In genomic region chr9:13296274-13297121, GRCm38 (mm10) we compare ENCODE assay signal across 8 mouse cellular contexts. TPM values are rescaled to one million over a fixed set of nuclear protein-coding genes. Genes with fewer than 3 reads are reported as not detected.
A peak's percentile ranks its signal among the peaks of the same experiment; 100 is the strongest.
DNase-seq lines count a peak whose midpoint lies in the region; ATAC-seq and TF ChIP-seq lines count a peak whose summit lies in the region.

No protein-coding gene starts in this region.

- peak; percentile 93 for ATAC-seq in forebrain, embryonic 16.5 days
- ATAC-seq in lung, embryonic 14.5 days (ENCODE audit: insufficient read depth) = peak; percentile 95
- ATAC-seq in neutrophil, adult 5-6 weeks (ENCODE audit: extremely low read depth, insufficient number of reproducible peaks, low FRiP score, poor library complexity, severe bottlenecking) = peak; percentile 84

- H3K4me1 ChIP-seq in MEL (ENCODE audit: control insufficient read depth in 1 of 2, insufficient read depth in 2 of 2, low read length in 2 of 2) = peaks cover 8 to 11% of the 10 kb centered on the region in 2 experiments
- H3K4me1 ChIP-seq in forebrain, embryonic 16.5 days (replicated peaks; ENCODE audit: control insufficient read depth, insufficient read depth, low read length) = peaks cover 39% of the 10 kb centered on the region
- peaks cover 29% of the 10 kb centered on the region for H3K4me1 ChIP-seq in lung, embryonic 14.5 days (ENCODE audit: insufficient read depth)

- H3K4me2 ChIP-seq in forebrain, embryonic 16.5 days (ENCODE audit: low read length) = peak overlapping the region; percentile 74
- peak overlapping the region; percentile 98 for H3K4me2 ChIP-seq in lung, embryonic 14.5 days

- no peaks in the 10 kb centered on the region for H3K27me3 ChIP-seq in MEL (ENCODE audit: control insufficient read depth in 1 of 2, insufficient read depth in 2 of 2, low read length in 2 of 2)
- H3K27me3 ChIP-seq in forebrain, embryonic 16.5 days (replicated peaks; ENCODE audit: control insufficient read depth, insufficient read depth, low read length) = no peaks in the 10 kb centered on the region
- H3K27me3 ChIP-seq in lung, embryonic 14.5 days (ENCODE audit: insufficient read depth, low read length) = no peaks in the 10 kb centered on the region

- peak overlapping the region; percentile 44 for H3K27ac ChIP-seq in MEL (ENCODE audit: control insufficient read depth, low read depth, low read length)
- peak overlapping the region; percentile 71 for H3K27ac ChIP-seq in forebrain, embryonic 16.5 days (ENCODE audit: low read length)
- H3K27ac ChIP-seq in lung, embryonic 14.5 days (ENCODE audit: low read depth) = peak overlapping the region; percentile 85

- H3K4me3 ChIP-seq in MEL (ENCODE audit: control insufficient read depth in 1 of 2, insufficient read depth in 1 of 2, low read depth in 2 of 2, low read length in 2 of 2) = peak overlapping the region; percentile 67 to 92
- peak overlapping the region; percentile 52 for H3K4me3 ChIP-seq in forebrain, embryonic 16.5 days (replicated peaks; ENCODE audit: low read length)
- peak overlapping the region; percentile 66 for H3K4me3 ChIP-seq in lung, embryonic 14.5 days (ENCODE audit: low read depth, low read length)

- peak overlapping the region; percentile 75 for H3K9ac ChIP-seq in MEL (ENCODE audit: control insufficient read depth, low read depth, low read length, poor library complexity, severe bottlenecking)
- H3K9ac ChIP-seq in forebrain, embryonic 16.5 days (replicated peaks; ENCODE audit: low read depth, low read length) = peak overlapping the region; percentile 64
- H3K9ac ChIP-seq in lung, embryonic 14.5 days = peak overlapping the region; percentile 77

- H3K79me2 ChIP-seq in MEL (ENCODE audit: control insufficient read depth, insufficient read depth, low read length, poor library complexity) = no peaks in the 10 kb centered on the region; the same call in 1 of the 2 replicates

- intact Hi-C loops in heart, postnatal 36 days (cut with DNase I) = loop anchor here (1.0 to 5.0 kb wide), 6 partner anchors 214 to 421 kb away; no protein-coding TSS in a partner anchor

- TF ChIP-seq CTCF in MEL (IDR thresholded peaks at IDR 0.05 in 2 of 3, conservative IDR thresholded peaks at IDR 0.05 in 1 of 3; ENCODE audit: control insufficient read depth in 1 of 3, insufficient read depth in 1 of 3, low read depth in 2 of 3, low read length in 3 of 3, poor library complexity in 1 of 3, severe bottlenecking in 1 of 3) = peak; percentile 39 to 63 (median 61)
- TF ChIP-seq CTCF in lung, embryonic 14.5 days (IDR thresholded peaks at IDR 0.05; ENCODE audit: low read depth) = peak; percentile 86

- peak in 1 of 2 experiments; percentile 28; a peak in 2 of 4 replicates for TF ChIP-seq EP300 in MEL (IDR thresholded peaks at IDR 0.05; ENCODE audit: low read depth in 1 of 2, low read length in 2 of 2)

- peak; percentile 95 for DNase-seq in MEL (ENCODE audit: low read depth, low spot score)
- peak; percentile 86 to 93 for DNase-seq in cerebellum, adult 18-20 months
- peak; percentile 84 to 89 for DNase-seq in heart, postnatal 36 days
- peak; percentile 89 for DNase-seq in layer of hippocampus, adult 8-10 months (ENCODE audit: low spot score in 2 of 2)
- DNase-seq in lung, embryonic 14.5 days = peak; percentile 94
- peak; percentile 80 for DNase-seq in testis, postnatal 14 days (ENCODE audit: low spot score)

- no peaks in the 10 kb centered on the region for H3K9me3 ChIP-seq in MEL (replicated peaks; ENCODE audit: insufficient read depth, low read length)
- H3K9me3 ChIP-seq in forebrain, embryonic 16.5 days (ENCODE audit: control insufficient read depth, low read length) = no peaks in the 10 kb centered on the region
- H3K9me3 ChIP-seq in lung, embryonic 14.5 days (ENCODE audit: low read depth, low read length) = no peaks in the 10 kb centered on the region

- H3K36me3 ChIP-seq in MEL (ENCODE audit: control insufficient read depth in 1 of 2, insufficient read depth in 2 of 2, low read length in 2 of 2) = peaks cover 0 to 4% of the 10 kb centered on the region in 2 experiments; a peak in 1 of 4 replicates
- no peaks in the 10 kb centered on the region for H3K36me3 ChIP-seq in forebrain, embryonic 16.5 days (ENCODE audit: control insufficient read depth, insufficient read depth)
- H3K36me3 ChIP-seq in lung, embryonic 14.5 days (ENCODE audit: insufficient read depth) = no peaks in the 10 kb centered on the region

- under 1% methylated on average over 28 of the region's 28 CpGs for WGBS in forebrain, embryonic 16.5 days
- WGBS in lung, embryonic 14.5 days = under 1% methylated on average over 28 of the region's 28 CpGs

- no peak; a peak in 1 of 4 replicates for TF ChIP-seq POLR2A in MEL (IDR thresholded peaks at IDR 0.05; ENCODE audit: control insufficient read depth in 1 of 2, insufficient read depth in 1 of 2, low read depth in 1 of 2, low read length in 2 of 2, poor library complexity in 1 of 2)

- TF ChIP-seq RAD21 in MEL (IDR thresholded peaks at IDR 0.05; ENCODE audit: low read depth, low read length) = peak; percentile 55

TF ChIP-seq in MEL, 35 proteins besides CTCF, POLR2A, EP300 and RAD21 (continues in another document):
- TF ChIP-seq GABPA (IDR thresholded peaks at IDR 0.05; ENCODE audit: low read depth, low read length) (no peak), ZMIZ1 (IDR thresholded peaks at IDR 0.05; ENCODE audit: low read depth, low read length) (0 out of 2 replicates have a peak, but pooled peaks have one; percentile 29), MXI1 (IDR thresholded peaks at IDR 0.05; ENCODE audit: low read depth, low read length) (peak; percentile 43), MYB (IDR thresholded peaks at IDR 0.05; ENCODE audit: low read depth, low read length) (no peak; the same call in 1 of the 2 replicates), USF1 (IDR thresholded peaks at IDR 0.05; ENCODE audit: low read depth, low read length) (no peak), POLR2AphosphoS2 (IDR thresholded peaks at IDR 0.05; ENCODE audit: low read length) (no peak), ZKSCAN1 (IDR thresholded peaks at IDR 0.05; ENCODE audit: low read depth, low read length) (no peak), NELFE (IDR thresholded peaks at IDR 0.05; ENCODE audit: low read depth, low read length) (no peak; the same call in 1 of the 2 replicates), CHD2 (IDR thresholded peaks at IDR 0.05; ENCODE audit: low read length) (no peak), ZNF384 (IDR thresholded peaks at IDR 0.05; ENCODE audit: low read depth, low read length) (no peak; the same call in 1 of the 2 replicates), POLR2AphosphoS5 (IDR thresholded peaks at IDR 0.05; ENCODE audit: borderline replicate concordance, low read depth, low read length) (no peak), MAZ (IDR thresholded peaks at IDR 0.05; ENCODE audit: low read depth, low read length) (0 out of 2 replicates have a peak, but pooled peaks have one; percentile 51), UBTF (IDR thresholded peaks at IDR 0.05; ENCODE audit: borderline replicate concordance, insufficient read depth, low read depth, low read length) (peak; percentile 97; the same call in 1 of the 2 replicates), MYC (IDR thresholded peaks at IDR 0.05; ENCODE audit: low read depth, low read length) (no peak), MEF2A (IDR thresholded peaks at IDR 0.05; ENCODE audit: extremely low read depth, insufficient replicate concordance, low read depth, low read length, poor library complexity, severe bottlenecking) (peak; percentile 38; the same call in 1 of the 2 replicates), MAFK (IDR thresholded peaks at IDR 0.05; ENCODE audit: borderline replicate concordance, low read depth, low read length) (no peak), USF2 (IDR thresholded peaks at IDR 0.05; ENCODE audit: borderline replicate concordance in 1 of 2, insufficient read depth in 1 of 2, low read depth in 1 of 2, low read length in 2 of 2) (no peak), BHLHE40 (IDR thresholded peaks at IDR 0.05; ENCODE audit: borderline replicate concordance, low read depth, low read length) (no peak), MAX (IDR thresholded peaks at IDR 0.05; ENCODE audit: low read length) (peak; percentile 38), ETS1 (IDR thresholded peaks at IDR 0.05; ENCODE audit: low read depth, low read length) (no peak), NRF1 (IDR thresholded peaks at IDR 0.05; ENCODE audit: insufficient read depth, low read depth, low read length, poor library complexity, severe bottlenecking) (no peak), SIN3A (IDR thresholded peaks at IDR 0.05; ENCODE audit: low read length) (peak; percentile 47; the same call in 1 of the 2 replicates)

RNA-seq across cellular contexts. Expression of gene Maml2, which starts 1.3 kb away (rescaled TPM):
- 0.08 and 0.20 TPM in 2 replicates for total RNA-seq in MEL (2012; rRNA removed)
- polyA plus RNA-seq in MEL (2012; ENCODE audit: insufficient read depth in 1 of 2, insufficient read length in 2 of 2, low read depth in 1 of 2, low replicate concordance in 2 of 2, missing spikeins in 1 of 2) = under 1 TPM in 1 of 2 experiments, not detected in 1; 0.47 TPM
- 9.0 and 10.5 TPM in 2 replicates for polyA plus RNA-seq in forebrain, embryonic 16.5 days (2015; fragmentation: Nextera tagmentation; extraction: Ambion mirVana)
- total RNA-seq in heart, postnatal 36 days (2021) = 1 to 10 TPM; 6.0 to 6.2 TPM
- total RNA-seq in layer of hippocampus, adult 8-10 months (2022) = 10 to 100 TPM; 19.9 to 24.0 (median 21.4) TPM
- 12.3 and 12.8 TPM in 2 replicates for polyA plus RNA-seq in lung, embryonic 14.5 days (2014; fragmentation: Nextera tagmentation; extraction: Ambion mirVana)
- total RNA-seq in neutrophil, adult 5-6 weeks (2017) = 16.0 and 17.7 TPM in 2 replicates

RNA-seq across cellular contexts. Expression of gene Ccdc82, which starts 49.7 kb away (rescaled TPM):
- total RNA-seq in MEL (2012; rRNA removed) = 8.4 and 11.0 TPM in 2 replicates
- 10 to 100 TPM; 15.0 to 79.8 TPM for polyA plus RNA-seq in MEL (2012; ENCODE audit: insufficient read depth in 1 of 2, insufficient read length in 2 of 2, low read depth in 1 of 2, low replicate concordance in 2 of 2, missing spikeins in 1 of 2)
- 14.2 and 14.5 TPM in 2 replicates for polyA plus RNA-seq in forebrain, embryonic 16.5 days (2015; fragmentation: Nextera tagmentation; extraction: Ambion mirVana)
- total RNA-seq in heart, postnatal 36 days (2021) = 1 to 10 TPM; 8.7 to 8.9 TPM
- total RNA-seq in layer of hippocampus, adult 8-10 months (2022) = 10 to 100 TPM; 17.6 to 21.7 (median 18.5) TPM
- 14.4 and 14.7 TPM in 2 replicates for polyA plus RNA-seq in lung, embryonic 14.5 days (2014; fragmentation: Nextera tagmentation; extraction: Ambion mirVana)
- 65.8 and 72.5 TPM in 2 replicates for total RNA-seq in neutrophil, adult 5-6 weeks (2017)

RNA-seq across cellular contexts. Expression of gene Jrkl, which starts 50.9 kb away (rescaled TPM):
- total RNA-seq in MEL (2012; rRNA removed) = 1.7 TPM in 2 replicates
- 1 to 10 TPM in 1 of 2 experiments, not detected in 1; 3.1 TPM for polyA plus RNA-seq in MEL (2012; ENCODE audit: insufficient read depth in 1 of 2, insufficient read length in 2 of 2, low read depth in 1 of 2, low replicate concordance in 2 of 2, missing spikeins in 1 of 2)
- polyA plus RNA-seq in forebrain, embryonic 16.5 days (2015; fragmentation: Nextera tagmentation; extraction: Ambion mirVana) = 12.3 and 15.4 TPM in 2 replicates
- 1 to 10 TPM; 6.1 to 6.2 TPM for total RNA-seq in heart, postnatal 36 days (2021)
- total RNA-seq in layer of hippocampus, adult 8-10 months (2022) = 10 to 100 TPM in 1 of 4 experiments, 1 to 10 TPM in 3; 9.1 to 12.0 (median 9.6) TPM
- polyA plus RNA-seq in lung, embryonic 14.5 days (2014; fragmentation: Nextera tagmentation; extraction: Ambion mirVana) = 8.0 and 9.3 TPM in 2 replicates
- 22.5 and 25.8 TPM in 2 replicates for total RNA-seq in neutrophil, adult 5-6 weeks (2017)

Comparison
In these comparisons a context has a peak if more than half of its experiments do, and no peak if none do; other contexts are left out.
1. Peak in every context shown above with its lines: DNase-seq, ATAC-seq, H3K4me3 ChIP-seq and H3K27ac ChIP-seq.